Mouse (Mus musculus) limb, embryonic 15.5 days (tissue): ENCODE measurements around the gene Itgae. TPM values are rescaled to one million over a fixed set of nuclear protein-coding genes. Genes with fewer than 3 reads are reported as not detected.

ENCODE experiments used
- ATAC-seq: fragments of 200-750 bp; cut with Nextera tagmentation; 2 replicates; pipeline ENCODE4 v1.8.0; 2017; ENCODE audit warnings: low read depth, moderate TSS enrichment; ENCODE audit not compliant: insufficient number of reproducible peaks, low FRiP score, low TSS enrichment
- H3K27ac ChIP-seq: fragments of 300-500 bp; sonication (generic); 2 replicates; pipeline ENCODE4 v1.5.1; 2015; ENCODE audit warnings: moderate library complexity, mild to moderate bottlenecking, inconsistent platforms
- H3K27me3 ChIP-seq: fragments of 300-500 bp; sonication (generic); 2 replicates; pipeline ENCODE4 v1.6.1; 2015; ENCODE audit warnings: inconsistent platforms
- H3K36me3 ChIP-seq: fragments of 300-500 bp; sonication (generic); 2 replicates; pipeline ENCODE4 v1.6.1; 2015; ENCODE audit warnings: inconsistent platforms
- H3K4me1 ChIP-seq: fragments of 300-500 bp; sonication (generic); 2 replicates; pipeline ENCODE4 v1.6.1; 2015; ENCODE audit warnings: inconsistent platforms
- H3K4me2 ChIP-seq: fragments of 300-500 bp; sonication (generic); 2 replicates; pipeline ENCODE4 v1.6.1; 2015; ENCODE audit warnings: mild to moderate bottlenecking, inconsistent platforms
- H3K4me3 ChIP-seq: fragments of 300-500 bp; sonication (generic); 2 replicates; pipeline ENCODE4 v1.5.1; 2015; ENCODE audit warnings: mild to moderate bottlenecking, inconsistent platforms
- H3K9ac ChIP-seq: fragments of 300-500 bp; sonication (generic); 2 replicates; pipeline ENCODE4 v1.6.1; 2015; ENCODE audit warnings: inconsistent platforms
- H3K9me3 ChIP-seq: fragments of 300-500 bp; sonication (generic); 2 replicates; pipeline ENCODE4 v1.6.1; 2016; ENCODE audit warnings: inconsistent platforms
- WGBS: fragments of 180-500 bp; shearing (Covaris S2); methylation state at CpG from one replicate; pipeline ENCODE4 v1.1.7; 2015; 5-methylcytosine and 5-hydroxymethylcytosine counted together
- polyA plus RNA-seq: library from polyadenylated mRNA; unstranded; fragments of >200 nt; fragmentation: Nextera tagmentation; extraction: Ambion mirVana; gene quantifications from 2 replicates; pipeline ENCODE4 v1.2.1, GENCODE M21; 2015

Gene Itgae
- polyA plus RNA-seq, 1 experiment from 2014 or later, result 0.20 TPM

- Histone ChIP-seq H3K4me1 (peaks cover 31% of the 10 kb centered on the region), H3K36me3 (0 out of 2 replicates have a peak, but pooled peaks cover 13% of the 10 kb centered on the region), H3K4me2 (no peak overlapping the region; the same call in 1 of the 2 replicates), H3K9me3 (no peaks in the 10 kb centered on the region), H3K27ac (no peak overlapping the region), H3K27me3 (no peaks in the 10 kb centered on the region), H3K4me3 (no peak overlapping the region), H3K9ac (no peak overlapping the region)
- WGBS, result 44% methylated on average over 5 of the region's 5 CpGs
- ATAC-seq, result no peak
These were observed 43.8 kb downstream of the Itgae start for GRCm38 (mm10) chr11:73134222-73134621.

GRCm38 (mm10) chr11:73136587-73136986, 46.2 kb downstream of the Itgae start:
- no peak overlapping the region for H3K27ac ChIP-seq
- WGBS, result 76% methylated on average over 6 of the region's 6 CpGs
- H3K36me3 ChIP-seq, result 0 out of 2 replicates have a peak, but pooled peaks cover 6% of the 10 kb centered on the region
- no peak for ATAC-seq
- H3K4me3 ChIP-seq, result peak overlapping the region; percentile 66
- H3K9me3 ChIP-seq, result no peaks in the 10 kb centered on the region
- H3K4me1 ChIP-seq, result peaks cover 31% of the 10 kb centered on the region
- H3K9ac ChIP-seq, result no peak overlapping the region
- no peaks in the 10 kb centered on the region for H3K27me3 ChIP-seq
- H3K4me2 ChIP-seq, result peak overlapping the region; percentile 85

DNA sequence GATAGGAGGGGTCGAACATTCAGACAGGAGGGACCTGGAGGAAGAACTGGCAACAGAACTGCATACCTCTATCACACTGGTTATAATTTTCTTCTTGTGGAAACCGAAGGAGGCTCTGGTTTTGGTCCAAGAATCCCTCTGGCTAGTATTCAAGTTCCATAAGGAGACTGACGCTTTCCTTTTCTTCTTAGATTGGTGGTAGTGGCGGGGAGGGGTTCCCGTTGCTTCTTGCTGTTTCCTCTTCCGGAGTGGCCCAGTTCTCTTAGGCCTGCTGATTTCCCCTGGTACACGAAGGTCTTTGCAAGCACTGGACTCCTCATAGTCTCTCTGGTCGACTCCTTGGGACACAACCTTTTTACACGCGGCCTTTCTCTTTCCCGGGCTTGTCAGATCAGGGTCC, 46.7 kb downstream of the Itgae start:
- WGBS, result 27% methylated on average over 11 of the region's 11 CpGs
- Histone ChIP-seq H3K27me3 (no peaks in the 10 kb centered on the region), H3K9ac (peak overlapping the region; percentile 65), H3K4me1 (peaks cover 31% of the 10 kb centered on the region), H3K27ac (no peak overlapping the region), H3K36me3 (0 out of 2 replicates have a peak, but pooled peaks cover 5% of the 10 kb centered on the region), H3K4me2 (peak overlapping the region; percentile 85), H3K4me3 (peak overlapping the region; percentile 66), H3K9me3 (no peaks in the 10 kb centered on the region)
- no peak for ATAC-seq

DNA sequence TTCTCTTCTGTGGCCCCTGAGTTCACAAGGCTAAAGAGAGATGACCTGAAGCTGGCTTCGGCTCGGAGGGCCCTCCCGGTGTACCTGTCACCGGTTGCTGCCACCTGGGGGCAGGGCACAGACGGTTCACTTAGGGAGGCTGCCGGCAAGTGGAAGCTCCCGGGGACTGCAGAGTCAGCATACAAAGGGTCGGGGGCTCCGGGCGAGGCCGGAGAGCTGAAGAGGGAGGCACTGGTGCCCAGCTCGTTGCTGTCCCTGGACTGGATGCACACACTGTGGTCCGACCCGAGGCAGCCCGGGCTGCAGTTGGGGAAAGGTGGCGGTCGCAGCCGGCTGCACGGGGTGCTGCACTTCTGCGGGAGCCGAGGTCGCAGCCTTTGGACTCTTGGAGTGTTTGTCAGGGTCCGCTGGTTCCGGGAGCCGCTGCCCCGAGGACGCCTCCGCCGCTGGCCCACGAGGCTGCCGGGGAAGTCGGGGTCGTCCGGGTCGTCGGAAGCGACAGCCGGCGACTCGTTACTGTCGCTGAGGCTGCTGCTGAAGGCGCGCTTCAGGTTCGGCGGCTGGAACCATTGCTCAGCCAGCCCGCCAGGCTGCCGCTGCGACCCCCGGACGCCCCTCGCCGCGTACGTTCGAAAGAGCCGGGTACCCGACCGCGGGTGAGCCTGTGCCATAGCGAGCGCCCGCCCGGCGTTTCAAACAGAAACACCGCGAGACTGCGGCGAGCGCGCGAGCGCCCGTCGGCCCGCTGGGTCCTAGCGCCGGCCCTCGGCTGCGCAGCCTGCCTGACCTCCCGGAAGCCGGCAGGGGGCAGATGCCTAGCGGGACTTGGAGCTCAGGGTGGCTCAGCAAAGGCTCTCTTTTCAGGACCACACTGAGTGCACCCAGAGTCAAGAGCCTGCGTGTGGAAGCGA, 47.5 kb downstream of the Itgae start, which contains the start of gene Haspin:
TSS of gene Haspin (minus strand) at position 704 of the 911 bp plus-strand sequence.
- Histone ChIP-seq H3K36me3 (0 out of 2 replicates have a peak, but pooled peaks cover 1% of the 10 kb centered on the region), H3K4me3 (peak within 1 kb of the TSS; percentile 66), H3K27me3 (no peaks in the 10 kb centered on the region), H3K4me2 (peak within 1 kb of the TSS; percentile 85), H3K9ac (peak within 1 kb of the TSS; percentile 65), H3K9me3 (no peaks in the 10 kb centered on the region), H3K4me1 (peaks cover 31% of the 10 kb centered on the region), H3K27ac (no peak within 1 kb of the TSS)
- ATAC-seq, result peak; percentile 84
- under 1% methylated on average over 84 of the region's 84 CpGs for WGBS

DNA sequence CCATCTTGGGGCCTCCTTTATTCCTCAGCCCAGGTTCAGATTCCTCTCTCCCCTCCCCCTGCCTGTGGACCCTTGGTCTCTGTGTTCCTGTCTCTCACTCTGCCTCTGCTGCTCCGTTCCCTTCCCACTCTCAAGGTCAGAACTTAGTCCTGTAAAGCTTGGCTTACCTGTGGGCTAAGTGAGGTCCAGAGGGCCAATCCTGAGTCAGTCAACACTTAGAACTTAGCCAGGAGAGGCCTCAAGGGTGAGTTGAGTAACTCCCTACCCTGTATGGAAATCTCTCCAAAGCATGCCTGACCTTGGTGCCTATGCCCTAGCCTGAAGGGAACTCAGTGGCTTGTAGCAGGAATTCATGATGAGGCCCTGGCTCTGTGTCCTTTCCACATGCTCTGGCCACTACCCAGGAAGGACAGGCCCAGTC, 53.9 kb downstream of the Itgae start:
- Histone ChIP-seq H3K4me2 (no peak overlapping the region), H3K27ac (no peak overlapping the region), H3K4me1 (no peaks in the 10 kb centered on the region), H3K27me3 (no peaks in the 10 kb centered on the region), H3K36me3 (no peaks in the 10 kb centered on the region), H3K9me3 (no peaks in the 10 kb centered on the region), H3K4me3 (no peak overlapping the region), H3K9ac (no peak overlapping the region)
- ATAC-seq, result no peak
- 54% methylated on average over 1 of the region's 1 CpGs for WGBS

DNA sequence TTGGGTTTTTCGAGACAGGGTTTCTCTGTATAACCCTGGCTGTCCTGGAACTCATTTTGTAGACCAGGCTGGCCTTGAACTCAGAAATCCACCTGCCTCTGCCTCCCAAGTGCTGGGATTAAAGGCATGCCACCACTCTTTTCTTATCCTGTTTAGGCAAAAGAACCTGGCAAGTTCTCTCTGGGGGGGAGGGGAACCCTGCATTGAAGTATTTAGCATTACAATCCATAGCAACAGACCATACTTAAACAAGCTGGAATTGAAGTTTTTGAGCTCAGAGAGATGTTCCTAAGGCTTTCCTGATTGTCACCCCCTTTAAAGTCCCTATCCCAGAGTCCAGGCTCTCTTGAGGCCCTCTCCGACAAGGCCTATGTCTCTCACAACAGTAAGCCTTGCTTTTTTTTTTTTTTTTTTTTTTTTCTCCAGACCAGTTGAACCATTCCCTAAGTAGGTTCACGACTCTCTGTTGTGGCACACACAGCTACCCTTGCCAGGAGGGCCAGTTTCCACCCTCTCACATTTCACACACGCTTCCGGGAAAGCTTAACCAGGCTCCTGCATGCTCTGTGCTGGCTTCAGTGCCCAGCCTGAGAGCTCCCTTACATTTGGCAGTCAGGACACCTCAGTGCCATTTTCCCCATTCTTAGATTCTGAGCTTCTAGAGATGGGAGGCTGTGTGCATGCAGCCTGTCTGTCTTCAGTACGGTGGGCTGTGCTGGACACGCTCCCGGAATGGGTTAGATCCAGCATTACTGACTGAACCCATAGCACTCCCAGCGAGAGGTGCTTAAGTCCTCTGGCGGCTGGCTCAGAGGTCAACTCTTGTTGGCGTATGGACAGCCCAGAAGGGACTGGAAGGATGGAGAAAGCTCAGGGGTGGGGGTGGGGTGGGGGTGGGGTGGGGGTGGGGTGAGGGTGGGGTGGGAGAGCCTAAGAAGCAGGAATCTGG, 55.9 kb downstream of the Itgae start:
- 54% methylated on average over 11 of the region's 11 CpGs for WGBS
- Histone ChIP-seq H3K9me3 (no peaks in the 10 kb centered on the region), H3K27ac (no peak overlapping the region), H3K36me3 (no peaks in the 10 kb centered on the region), H3K9ac (no peak overlapping the region), H3K4me2 (no peak overlapping the region), H3K4me3 (no peak overlapping the region), H3K27me3 (no peaks in the 10 kb centered on the region), H3K4me1 (no peaks in the 10 kb centered on the region)
- no peak for ATAC-seq

DNA sequence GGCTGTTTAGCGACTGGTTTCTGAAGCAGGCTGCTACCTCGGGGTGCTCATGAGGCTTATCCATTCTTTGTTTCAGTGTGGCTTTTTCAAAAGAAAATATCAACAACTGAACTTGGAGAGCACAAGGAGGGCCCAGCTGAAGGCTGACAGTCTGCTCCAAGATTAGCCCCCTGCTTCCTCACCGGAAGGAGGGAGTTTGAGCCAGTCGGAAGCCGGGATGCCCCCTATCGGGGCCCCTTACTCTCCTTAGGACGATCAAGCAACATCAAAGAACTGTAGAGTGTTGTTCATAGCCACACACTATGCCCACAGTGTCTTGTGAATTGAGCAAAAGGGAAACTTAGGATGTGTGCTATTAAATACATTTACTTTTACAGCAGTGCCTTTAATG, 56.6 kb downstream of the Itgae start:
- Histone ChIP-seq H3K27me3 (no peaks in the 10 kb centered on the region), H3K36me3 (no peaks in the 10 kb centered on the region), H3K4me2 (no peak overlapping the region), H3K27ac (no peak overlapping the region), H3K4me1 (no peaks in the 10 kb centered on the region), H3K4me3 (no peak overlapping the region), H3K9ac (no peak overlapping the region), H3K9me3 (no peaks in the 10 kb centered on the region)
- WGBS, result 60% methylated on average over 7 of the region's 7 CpGs
- no peak for ATAC-seq

DNA sequence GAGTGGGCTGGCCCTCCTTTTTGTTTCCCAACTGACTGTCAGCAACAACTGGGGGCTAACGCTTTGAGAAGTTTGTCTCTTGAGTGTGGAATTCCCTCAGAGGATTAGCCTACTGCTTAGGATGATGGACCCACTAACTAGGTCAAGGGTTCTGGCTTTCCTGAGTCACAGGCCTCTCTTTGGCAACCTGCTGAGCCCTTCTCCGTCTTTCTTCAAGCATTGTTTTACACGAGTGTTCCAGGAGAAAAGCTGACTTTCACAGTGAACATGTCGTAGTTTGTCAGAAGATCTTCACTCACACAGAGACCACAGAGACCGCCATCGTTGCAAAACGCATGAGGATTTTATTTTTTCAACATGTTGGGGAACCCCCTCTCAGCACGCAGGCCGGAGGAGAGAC, 57.8 kb downstream of the Itgae start:
- no peak for ATAC-seq
- H3K27ac ChIP-seq, result no peak overlapping the region
- no peaks in the 10 kb centered on the region for H3K36me3 ChIP-seq
- no peaks in the 10 kb centered on the region for H3K9me3 ChIP-seq
- H3K9ac ChIP-seq, result no peak overlapping the region
- WGBS, result 79% methylated on average over 9 of the region's 9 CpGs
- no peaks in the 10 kb centered on the region for H3K4me1 ChIP-seq
- H3K27me3 ChIP-seq, result no peaks in the 10 kb centered on the region
- no peak overlapping the region for H3K4me3 ChIP-seq
- no peak overlapping the region for H3K4me2 ChIP-seq

DNA sequence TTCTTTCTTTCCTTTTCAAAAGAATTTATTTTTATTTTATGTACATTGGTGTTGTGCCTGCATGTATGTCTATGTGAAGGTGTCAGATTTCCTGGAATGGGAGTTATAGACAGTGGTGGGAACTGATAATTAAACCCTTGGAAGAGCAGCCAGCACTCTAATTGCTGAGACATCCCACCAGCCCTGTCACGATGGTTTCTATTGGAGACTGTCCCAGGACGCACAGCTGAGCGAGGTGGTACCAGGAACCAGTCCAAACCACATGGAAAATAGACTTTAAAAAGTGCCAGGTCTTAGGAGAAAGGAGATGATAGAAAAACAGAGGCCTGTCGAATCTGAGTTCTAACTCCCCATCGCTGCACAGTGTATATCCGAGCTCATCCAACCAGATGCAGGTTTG, 64.7 kb downstream of the Itgae start:
- Histone ChIP-seq H3K9ac (no peak overlapping the region), H3K4me2 (no peak overlapping the region), H3K9me3 (no peaks in the 10 kb centered on the region), H3K4me1 (peaks cover 8% of the 10 kb centered on the region; the same call in 1 of the 2 replicates), H3K36me3 (no peaks in the 10 kb centered on the region), H3K27ac (no peak overlapping the region), H3K4me3 (no peak overlapping the region), H3K27me3 (peaks cover 24% of the 10 kb centered on the region)
- 57% methylated on average over 6 of the region's 6 CpGs for WGBS
- no peak for ATAC-seq

DNA sequence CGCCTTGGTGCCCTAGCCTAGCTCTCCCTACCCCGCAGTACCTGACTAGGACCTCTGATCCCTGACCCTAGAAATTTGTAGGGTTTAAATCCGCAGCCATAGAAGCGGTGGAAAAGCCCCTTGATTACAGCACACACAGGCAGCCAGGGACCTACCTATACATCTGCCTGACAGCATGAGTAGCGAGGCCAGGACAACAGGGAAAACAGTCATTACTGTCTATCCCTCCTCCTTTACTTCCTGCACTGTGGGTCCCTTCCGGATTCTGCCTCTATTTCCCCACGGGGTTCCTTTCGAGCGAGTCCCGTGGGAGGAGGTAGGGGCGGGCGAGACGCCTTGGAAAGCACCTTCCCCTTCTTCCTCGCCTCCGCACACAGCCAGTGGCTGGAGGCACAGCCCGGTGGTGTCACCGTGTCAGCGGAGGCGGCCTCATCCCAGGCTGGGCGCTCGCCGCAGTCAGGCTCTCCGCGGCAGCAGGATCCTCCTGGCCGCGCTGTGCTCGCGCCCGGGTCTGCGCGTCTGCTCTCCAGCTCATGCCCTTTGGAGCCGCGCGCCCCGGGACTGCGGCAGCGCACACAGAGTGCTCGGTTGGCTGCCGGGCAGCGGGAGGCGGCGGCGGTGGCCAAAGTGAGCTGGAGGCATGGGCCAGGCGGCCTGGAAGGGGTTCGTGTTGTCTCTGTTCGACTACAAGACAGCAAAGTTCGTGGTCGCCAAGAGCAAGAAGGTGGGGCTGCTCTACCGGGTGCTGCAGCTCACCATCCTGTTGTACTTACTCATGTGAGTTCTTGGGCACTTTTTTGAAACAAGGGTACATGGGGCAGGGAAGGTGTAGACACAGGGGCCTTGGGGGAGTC, 69.8 kb downstream of the Itgae start, which contains the start of gene P2rx5:
TSS of gene P2rx5 (plus strand) at position 465 of the 854 bp plus-strand sequence.
- Histone ChIP-seq H3K27me3 (peaks cover 42% of the 10 kb centered on the region), H3K9me3 (no peaks in the 10 kb centered on the region), H3K9ac (peak within 1 kb of the TSS; percentile 39), H3K4me3 (peak within 1 kb of the TSS; percentile 41), H3K4me2 (peak within 1 kb of the TSS; percentile 89), H3K36me3 (no peaks in the 10 kb centered on the region), H3K4me1 (peaks cover 17% of the 10 kb centered on the region; the same call in 1 of the 2 replicates), H3K27ac (no peak within 1 kb of the TSS)
- 2% methylated on average over 49 of the region's 49 CpGs for WGBS
- peak; percentile 61; the same call in 1 of the 2 replicates for ATAC-seq

GRCm38 (mm10) chr11:73160811-73161200, 70.4 kb downstream of the Itgae start:
- Histone ChIP-seq H3K27ac (no peak overlapping the region), H3K36me3 (no peaks in the 10 kb centered on the region), H3K9me3 (no peaks in the 10 kb centered on the region), H3K4me1 (peaks cover 12% of the 10 kb centered on the region; the same call in 1 of the 2 replicates), H3K27me3 (peaks cover 42% of the 10 kb centered on the region), H3K4me3 (peak overlapping the region; percentile 41), H3K9ac (no peak overlapping the region), H3K4me2 (peak overlapping the region; percentile 89)
- WGBS, result 22% methylated on average over 6 of the region's 6 CpGs
- peak; percentile 52; the same call in 1 of the 2 replicates for ATAC-seq
